Mouse (Mus musculus) small intestine, adult 2 months (tissue): ENCODE results near the gene Vps13a.

ENCODE experiments used
- CTCF ChIP-seq: fragments of 200-500 bp; IDR thresholded peaks from 2 replicates; pipeline ENCODE4 v1.5.1; 2012; ENCODE audit warnings: low read depth, mild to moderate bottlenecking, control low read depth, inconsistent platforms, low read length, moderate library complexity, mixed read lengths; ENCODE audit not compliant: insufficient replicate concordance, insufficient read length; ENCODE audit errors: extremely low read depth
- POLR2A ChIP-seq: fragments of 200-500 bp; IDR thresholded peaks from 2 replicates; pipeline ENCODE4 v1.6.1; 2012; ENCODE audit warnings: low read depth, mild to moderate bottlenecking, control low read depth, inconsistent platforms, low read length, moderate library complexity

- TF ChIP-seq POLR2A = no peak
- peak; percentile 79; the same call in 1 of the 2 replicates for TF ChIP-seq CTCF
Observed at GRCm38 (mm10) chr19:16599298-16599970, 181.3 kb downstream of the Vps13a start.
